Mouse (Mus musculus) regulatory T cell (primary cell): Measurements from ENCODE around the gene Jarid2.

Source experiments
- in situ Hi-C: fragments of 300-600 bp; cut with MboI, MseI; formaldehyde crosslinking; loops from one replicate; pipeline ENCODE4 v1.15.1; 2025; ENCODE audit warnings: high pct_unique_total_duplicates

Gene Jarid2

GRCm38 (mm10) chr13:44774351-44774750 is 45.1 kb downstream of the Jarid2 start:
- in situ Hi-C loops, result no loop called here

- in situ Hi-C loops, result loop anchor here (5.0 kb wide), 1 partner anchor 38 kb away; no protein-coding TSS in a partner anchor
Observed at GRCm38 (mm10) chr13:44775396-44775795, 46.1 kb downstream of the Jarid2 start.

GRCm38 (mm10) chr13:44780506-44780905 is 51.2 kb downstream of the Jarid2 start:
- in situ Hi-C loops, result no loop called here

GRCm38 (mm10) chr13:44781126-44781525 is 51.9 kb downstream of the Jarid2 start:
- in situ Hi-C loops, result no loop called here

GRCm38 (mm10) chr13:44784551-44784950 is 55.3 kb downstream of the Jarid2 start:
- in situ Hi-C loops, result no loop called here

GRCm38 (mm10) chr13:44786291-44786690 is 57.0 kb downstream of the Jarid2 start:
- in situ Hi-C loops, result no loop called here

GRCm38 (mm10) chr13:44788352-44789125 is 59.3 kb downstream of the Jarid2 start:
- in situ Hi-C loops, result no loop called here

GRCm38 (mm10) chr13:44789982-44790381 is 60.7 kb downstream of the Jarid2 start:
- in situ Hi-C loops, result no loop called here

GRCm38 (mm10) chr13:44792361-44792892 is 63.2 kb downstream of the Jarid2 start:
- in situ Hi-C loops, result no loop called here

- in situ Hi-C loops, result no loop called here
Observed at GRCm38 (mm10) chr13:44795891-44796290, 66.6 kb downstream of the Jarid2 start.

GRCm38 (mm10) chr13:44796775-44797174 is 67.5 kb downstream of the Jarid2 start:
- in situ Hi-C loops, result no loop called here

GRCm38 (mm10) chr13:44798280-44798679 is 69.0 kb downstream of the Jarid2 start:
- in situ Hi-C loops, result no loop called here

- in situ Hi-C loops, result no loop called here
Observed at GRCm38 (mm10) chr13:44799166-44799565, 69.9 kb downstream of the Jarid2 start.

GRCm38 (mm10) chr13:44800059-44800458 is 70.8 kb downstream of the Jarid2 start:
- in situ Hi-C loops, result no loop called here

- in situ Hi-C loops, result no loop called here
Observed at GRCm38 (mm10) chr13:44804876-44805275, 75.6 kb downstream of the Jarid2 start.

GRCm38 (mm10) chr13:44808307-44808706 is 79.0 kb downstream of the Jarid2 start:
- in situ Hi-C loops, result no loop called here

GRCm38 (mm10) chr13:44811021-44811420 is 81.7 kb downstream of the Jarid2 start:
- in situ Hi-C loops, result no loop called here

- in situ Hi-C loops, result no loop called here
Observed at GRCm38 (mm10) chr13:44811601-44812000, 82.3 kb downstream of the Jarid2 start.

- in situ Hi-C loops, result no loop called here
Observed at GRCm38 (mm10) chr13:44812381-44812780, 83.1 kb downstream of the Jarid2 start.

GRCm38 (mm10) chr13:44819400-44819799 is 90.1 kb downstream of the Jarid2 start:
- in situ Hi-C loops, result no loop called here

GRCm38 (mm10) chr13:44822578-44822977 is 93.3 kb downstream of the Jarid2 start:
- in situ Hi-C loops, result no loop called here

- in situ Hi-C loops, result no loop called here
Observed at GRCm38 (mm10) chr13:44828903-44829302, 99.6 kb downstream of the Jarid2 start.

- in situ Hi-C loops, result no loop called here
Observed at GRCm38 (mm10) chr13:44832104-44832503, 102.8 kb downstream of the Jarid2 start.
